Mouse (Mus musculus) midbrain, embryonic 12.5 days (tissue): ENCODE measurements at regions not wholly inside any gene's neighbourhood (a gene's known extent, or its start where the extent isn't known, plus 50 kb on each side); places are given as distances from the start of the nearest gene placed in this dataset.

Source experiments
- ATAC-seq: fragments of 200-750 bp; cut with Nextera tagmentation; 2 replicates; pipeline ENCODE4 v1.8.0; 2017; ENCODE audit warnings: low read depth, moderate TSS enrichment, moderate library complexity; ENCODE audit not compliant: low FRiP score
- H3K27ac ChIP-seq: fragments of 300-500 bp; sonication (generic); replicated peaks from 2 replicates; pipeline ENCODE4 v1.5.1; 2016; ENCODE audit warnings: mild to moderate bottlenecking
- H3K27me3 ChIP-seq: fragments of 300-500 bp; sonication (generic); 2 replicates; pipeline ENCODE4 v1.6.1; 2016; ENCODE audit warnings: mild to moderate bottlenecking
- H3K36me3 ChIP-seq: fragments of 300-500 bp; sonication (generic); 2 replicates; pipeline ENCODE4 v1.6.1; 2016
- H3K4me1 ChIP-seq: fragments of 300-500 bp; sonication (generic); 2 replicates; pipeline ENCODE4 v1.6.1; 2016
- H3K4me2 ChIP-seq: fragments of 300-500 bp; sonication (generic); replicated peaks from 2 replicates; pipeline ENCODE4 v1.6.1; 2016; ENCODE audit warnings: mild to moderate bottlenecking, moderate library complexity
- H3K4me3 ChIP-seq: fragments of 300-500 bp; sonication (generic); 2 replicates; pipeline ENCODE4 v1.5.1; 2016; ENCODE audit warnings: mild to moderate bottlenecking
- H3K9ac ChIP-seq: fragments of 300-500 bp; sonication (generic); replicated peaks from 2 replicates; pipeline ENCODE4 v1.6.1; 2016; ENCODE audit warnings: mild to moderate bottlenecking, moderate library complexity
- H3K9me3 ChIP-seq: fragments of 300-500 bp; sonication (generic); 2 replicates; pipeline ENCODE4 v1.6.1; 2016; ENCODE audit warnings: mild to moderate bottlenecking
- WGBS: fragments of 180-500 bp; shearing (Covaris S2); methylation state at CpG from one replicate; pipeline ENCODE4 v1.1.7; 2016; 5-methylcytosine and 5-hydroxymethylcytosine counted together

- Histone ChIP-seq H3K4me2 (no peak overlapping the region), H3K4me1 (no peaks in the 10 kb centered on the region), H3K36me3 (no peaks in the 10 kb centered on the region), H3K27me3 (no peaks in the 10 kb centered on the region), H3K9me3 (no peaks in the 10 kb centered on the region), H3K27ac (no peak overlapping the region), H3K9ac (no peak overlapping the region), H3K4me3 (no peak overlapping the region)
- no peak for ATAC-seq
- WGBS = 84% methylated on average over 2 of the region's 2 CpGs
Measured at GRCm38 (mm10) chr4:81898661-81899060, 456.0 kb upstream of the Mpdz start.

- Histone ChIP-seq H3K4me3 (no peak overlapping the region), H3K9ac (no peak overlapping the region), H3K4me2 (no peak overlapping the region), H3K9me3 (no peaks in the 10 kb centered on the region), H3K36me3 (no peaks in the 10 kb centered on the region), H3K27me3 (no peaks in the 10 kb centered on the region), H3K4me1 (no peaks in the 10 kb centered on the region), H3K27ac (no peak overlapping the region)
- ATAC-seq = no peak
- WGBS = 90% methylated on average over 5 of the region's 5 CpGs
Measured at GRCm38 (mm10) chr4:81897451-81897850, 454.8 kb upstream of the Mpdz start.

GRCm38 (mm10) chr4:81868941-81869340 is 426.3 kb upstream of the Mpdz start:
- Histone ChIP-seq H3K36me3 (no peaks in the 10 kb centered on the region), H3K9ac (no peak overlapping the region), H3K4me2 (no peak overlapping the region), H3K4me3 (no peak overlapping the region), H3K27ac (no peak overlapping the region), H3K4me1 (no peaks in the 10 kb centered on the region), H3K9me3 (no peaks in the 10 kb centered on the region), H3K27me3 (no peaks in the 10 kb centered on the region)
- ATAC-seq = no peak
- WGBS = 100% methylated on average over 2 of the region's 2 CpGs

- WGBS = 82% methylated on average over 4 of the region's 4 CpGs
- ATAC-seq = no peak
- no peak overlapping the region for H3K4me3 ChIP-seq
- H3K9me3 ChIP-seq = no peaks in the 10 kb centered on the region
- no peak overlapping the region for H3K4me2 ChIP-seq
- H3K4me1 ChIP-seq = no peaks in the 10 kb centered on the region
- H3K27ac ChIP-seq = no peak overlapping the region
- H3K36me3 ChIP-seq = no peaks in the 10 kb centered on the region
- no peak overlapping the region for H3K9ac ChIP-seq
- H3K27me3 ChIP-seq = no peaks in the 10 kb centered on the region
Measured at GRCm38 (mm10) chr4:81841642-81842494, 399.3 kb upstream of the Mpdz start.

DNA sequence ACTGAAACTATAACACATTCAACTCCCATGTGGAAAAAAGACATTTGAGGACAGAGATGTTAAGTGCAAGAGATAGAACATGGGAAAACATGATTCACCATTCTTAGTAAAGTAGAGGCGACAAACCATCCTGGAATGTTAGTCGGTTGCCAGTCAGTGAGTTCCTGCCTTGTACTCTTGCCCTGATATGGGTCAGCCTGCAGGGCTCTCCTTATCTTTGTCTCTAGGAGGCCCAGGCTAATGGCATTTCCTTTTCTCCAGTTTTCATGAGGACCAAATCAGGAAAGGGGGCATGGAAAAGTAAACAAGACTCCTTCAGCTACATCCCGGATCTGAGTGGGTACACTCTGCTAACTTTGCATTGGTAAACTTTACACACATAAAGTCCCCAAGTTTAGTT is 387.4 kb upstream of the Mpdz start:
- H3K9ac ChIP-seq = no peak overlapping the region
- H3K9me3 ChIP-seq = no peaks in the 10 kb centered on the region
- 85% methylated on average over 3 of the region's 3 CpGs for WGBS
- no peaks in the 10 kb centered on the region for H3K36me3 ChIP-seq
- H3K4me1 ChIP-seq = no peaks in the 10 kb centered on the region
- no peaks in the 10 kb centered on the region for H3K27me3 ChIP-seq
- no peak for ATAC-seq
- H3K27ac ChIP-seq = no peak overlapping the region
- H3K4me3 ChIP-seq = no peak overlapping the region
- no peak overlapping the region for H3K4me2 ChIP-seq

DNA sequence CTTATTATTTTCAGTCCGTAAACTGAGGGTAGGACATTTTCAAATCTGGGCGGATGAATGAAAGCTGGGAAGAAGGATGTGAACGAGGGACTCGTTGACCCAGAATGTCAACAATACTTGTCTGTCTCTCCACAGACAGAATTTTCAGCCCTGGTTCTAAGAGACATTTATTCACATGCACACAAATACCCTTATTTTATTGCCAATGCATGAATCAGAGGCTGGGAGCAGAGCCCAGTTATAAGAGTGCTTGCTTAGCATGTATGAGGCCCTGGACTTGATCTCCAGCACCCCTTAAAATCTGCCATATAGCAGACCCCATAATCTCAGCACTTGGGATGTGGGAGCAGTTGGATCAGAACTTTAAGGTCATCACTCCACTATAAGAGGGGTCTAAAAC is 384.8 kb upstream of the Mpdz start:
- Histone ChIP-seq H3K4me1 (no peaks in the 10 kb centered on the region), H3K4me2 (no peak overlapping the region), H3K9me3 (no peaks in the 10 kb centered on the region), H3K9ac (no peak overlapping the region), H3K36me3 (no peaks in the 10 kb centered on the region), H3K4me3 (no peak overlapping the region), H3K27ac (no peak overlapping the region), H3K27me3 (no peaks in the 10 kb centered on the region; the same call in 1 of the 2 replicates)
- no peak for ATAC-seq
- WGBS = 90% methylated on average over 4 of the region's 4 CpGs

- Histone ChIP-seq H3K9ac (no peak overlapping the region), H3K9me3 (no peaks in the 10 kb centered on the region), H3K4me1 (no peaks in the 10 kb centered on the region), H3K4me2 (no peak overlapping the region), H3K36me3 (no peaks in the 10 kb centered on the region), H3K4me3 (no peak overlapping the region), H3K27me3 (no peaks in the 10 kb centered on the region; the same call in 1 of the 2 replicates), H3K27ac (no peak overlapping the region)
- ATAC-seq = no peak
Measured at GRCm38 (mm10) chr4:81825966-81826365, 383.4 kb upstream of the Mpdz start.

DNA sequence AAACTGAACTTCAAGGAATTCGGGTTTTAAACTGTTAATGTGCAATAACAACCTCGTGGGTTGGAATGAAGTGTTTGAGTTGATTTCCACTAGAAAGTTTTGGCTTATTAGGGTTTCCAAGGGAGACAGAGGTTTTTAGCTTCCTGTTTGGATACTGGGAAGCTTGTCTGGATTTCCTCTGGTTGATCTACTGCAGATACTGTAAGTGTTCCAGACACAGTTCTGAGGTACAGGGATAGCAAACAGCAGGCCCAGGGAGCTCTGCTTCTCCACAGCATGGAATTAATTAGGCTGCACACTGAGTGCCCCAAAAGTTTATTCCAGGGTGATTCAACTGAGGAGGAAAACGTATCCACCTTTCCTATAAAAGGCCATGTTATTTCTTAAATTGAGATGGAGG is 381.0 kb upstream of the Mpdz start:
- no peak overlapping the region for H3K27ac ChIP-seq
- H3K9me3 ChIP-seq = no peaks in the 10 kb centered on the region
- H3K4me1 ChIP-seq = no peaks in the 10 kb centered on the region
- no peak overlapping the region for H3K4me2 ChIP-seq
- H3K27me3 ChIP-seq = no peaks in the 10 kb centered on the region; the same call in 1 of the 2 replicates
- H3K36me3 ChIP-seq = no peaks in the 10 kb centered on the region
- WGBS = 82% methylated on average over 3 of the region's 3 CpGs
- H3K4me3 ChIP-seq = no peak overlapping the region
- H3K9ac ChIP-seq = no peak overlapping the region
- ATAC-seq = no peak

- Histone ChIP-seq H3K4me2 (no peak overlapping the region), H3K27ac (no peak overlapping the region), H3K4me3 (no peak overlapping the region), H3K9me3 (no peaks in the 10 kb centered on the region), H3K9ac (no peak overlapping the region), H3K36me3 (no peaks in the 10 kb centered on the region), H3K27me3 (no peaks in the 10 kb centered on the region), H3K4me1 (no peaks in the 10 kb centered on the region)
- WGBS = 88% methylated on average over 2 of the region's 2 CpGs
- no peak for ATAC-seq
Measured at GRCm38 (mm10) chr4:81789274-81789673, 346.7 kb upstream of the Mpdz start.

DNA sequence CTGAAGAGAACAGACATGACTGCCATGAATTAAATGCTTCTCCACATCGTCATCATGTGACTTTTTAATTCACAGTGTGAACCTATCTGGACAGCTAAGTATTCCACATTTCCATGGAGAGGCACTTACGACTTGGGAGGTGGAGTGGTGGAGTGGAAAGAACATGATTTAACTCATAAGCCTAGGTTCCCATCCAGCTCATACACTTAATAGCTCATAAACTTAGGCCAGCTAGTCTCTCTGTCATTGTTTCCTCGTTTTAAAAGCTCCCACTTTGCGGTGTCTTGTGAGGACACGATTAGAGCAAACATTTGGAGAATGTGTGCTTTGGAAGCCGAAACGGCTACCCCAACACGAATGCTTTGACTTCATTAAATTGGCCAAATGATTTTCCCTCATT is 346.0 kb upstream of the Mpdz start:
- Histone ChIP-seq H3K4me3 (no peak overlapping the region), H3K4me1 (no peaks in the 10 kb centered on the region), H3K9ac (no peak overlapping the region), H3K4me2 (no peak overlapping the region), H3K36me3 (no peaks in the 10 kb centered on the region), H3K9me3 (no peaks in the 10 kb centered on the region), H3K27ac (no peak overlapping the region), H3K27me3 (no peaks in the 10 kb centered on the region)
- 84% methylated on average over 8 of the region's 8 CpGs for WGBS
- no peak for ATAC-seq

GRCm38 (mm10) chr4:81781971-81782370 is 339.4 kb upstream of the Mpdz start:
- no peaks in the 10 kb centered on the region for H3K27me3 ChIP-seq
- WGBS = 91% methylated on average over 1 of the region's 1 CpGs
- H3K27ac ChIP-seq = no peak overlapping the region
- H3K9ac ChIP-seq = no peak overlapping the region
- no peak overlapping the region for H3K4me3 ChIP-seq
- H3K4me1 ChIP-seq = no peaks in the 10 kb centered on the region
- H3K9me3 ChIP-seq = no peaks in the 10 kb centered on the region
- H3K4me2 ChIP-seq = no peak overlapping the region
- H3K36me3 ChIP-seq = no peaks in the 10 kb centered on the region
- ATAC-seq = no peak

DNA sequence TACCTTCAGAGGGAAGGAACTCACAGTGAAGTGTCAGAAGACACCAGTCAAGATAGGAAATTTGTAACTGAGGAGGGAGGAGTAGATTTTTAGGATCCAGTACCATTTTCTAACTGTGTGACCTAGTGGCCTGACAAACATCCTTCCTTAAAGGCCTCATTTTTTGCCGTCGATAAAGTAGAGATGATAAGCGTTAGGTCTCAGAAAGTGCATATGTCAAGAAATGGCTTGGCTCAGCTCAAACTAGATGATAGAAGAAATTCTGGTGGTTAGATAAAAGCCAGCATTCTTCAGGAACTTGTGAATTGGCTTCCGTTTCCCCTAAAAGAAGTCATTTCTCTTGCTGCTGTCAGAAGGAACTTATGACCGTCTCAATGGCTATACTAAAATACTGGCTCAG is 324.1 kb upstream of the Mpdz start:
- H3K27ac ChIP-seq = no peak overlapping the region
- peaks cover 27% of the 10 kb centered on the region for H3K4me1 ChIP-seq
- no peak for ATAC-seq
- H3K27me3 ChIP-seq = no peaks in the 10 kb centered on the region
- H3K9me3 ChIP-seq = no peaks in the 10 kb centered on the region
- H3K4me2 ChIP-seq = no peak overlapping the region
- no peak overlapping the region for H3K4me3 ChIP-seq
- no peaks in the 10 kb centered on the region for H3K36me3 ChIP-seq
- H3K9ac ChIP-seq = no peak overlapping the region
- WGBS = 97% methylated on average over 5 of the region's 5 CpGs
